Mouse (Mus musculus): ENCODE data around the gene Pcif1. TPM values are rescaled to one million over a fixed set of nuclear protein-coding genes. Genes with fewer than 3 reads are reported as not detected.
"Not testable (repeated sequence)": the region's sequence is repeated elsewhere in the genome, so short reads cannot be mapped to it uniquely, and the experiment has no call there.

The Pcif1 gene
- polyA plus RNA-seq, 1 experiment from 2014 or later: 75.3 TPM

DNA sequence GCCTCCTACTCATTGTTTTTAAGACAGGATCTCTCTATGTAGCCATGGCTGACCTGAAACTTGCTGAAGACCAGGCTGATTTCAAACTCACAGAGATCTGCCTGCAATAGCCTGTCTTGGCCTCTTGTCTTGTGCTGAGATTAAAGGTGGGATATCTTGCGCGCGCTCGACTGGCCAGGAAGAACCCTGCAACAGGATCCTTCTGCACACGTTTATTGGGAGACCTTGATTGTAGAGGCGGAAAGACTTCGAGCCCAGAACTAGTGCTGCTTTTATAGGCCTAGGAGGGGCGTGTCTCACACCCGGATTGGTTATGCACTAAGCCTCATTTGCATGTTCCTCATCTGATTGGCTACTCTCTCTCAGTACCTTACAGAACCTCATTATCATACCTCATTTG lies 15.7 kb upstream of the Pcif1 start:
- ATAC-seq (ENCODE audit: low read depth); H3K4me2 ChIP-seq (ENCODE audit: low read depth, low read length); H3K36me3 ChIP-seq (ENCODE audit: control insufficient read depth, insufficient read depth, low read length); H3K4me3 ChIP-seq (ENCODE audit: low read length); H3K9ac ChIP-seq (ENCODE audit: low read length); H3K27me3 ChIP-seq (ENCODE audit: control insufficient read depth, insufficient read depth, low read depth, low read length); H3K9me3 ChIP-seq (ENCODE audit: control insufficient read depth, low read length): not testable (repeated sequence)
- Histone ChIP-seq H3K27ac (ENCODE audit: low read length) (peak overlapping the region; percentile 97), H3K4me1 (replicated peaks; ENCODE audit: control insufficient read depth, insufficient read depth, low read length) (peaks cover 36% of the 10 kb centered on the region)
- 94% methylated on average over 8 of the region's 9 CpGs for WGBS

GRCm38 (mm10) chr2:164864593-164864992 lies 14.5 kb upstream of the Pcif1 start:
- Histone ChIP-seq H3K9ac (ENCODE audit: low read length) (no peak overlapping the region), H3K36me3 (ENCODE audit: control insufficient read depth, insufficient read depth, low read length) (no peaks in the 10 kb centered on the region), H3K27ac (ENCODE audit: low read length) (no peak overlapping the region), H3K4me1 (replicated peaks; ENCODE audit: control insufficient read depth, insufficient read depth, low read length) (peaks cover 32% of the 10 kb centered on the region), H3K4me3 (ENCODE audit: low read length) (no peak overlapping the region), H3K4me2 (ENCODE audit: low read depth, low read length) (no peak overlapping the region), H3K9me3 (ENCODE audit: control insufficient read depth, low read length) (peaks cover 7% of the 10 kb centered on the region), H3K27me3 (ENCODE audit: control insufficient read depth, insufficient read depth, low read depth, low read length) (no peaks in the 10 kb centered on the region)
- ATAC-seq (ENCODE audit: low read depth): no peak
- 57% methylated on average over 4 of the region's 4 CpGs for WGBS

- Histone ChIP-seq H3K9me3 (ENCODE audit: control insufficient read depth, low read length) (peaks cover 7% of the 10 kb centered on the region), H3K9ac (ENCODE audit: low read length) (no peak overlapping the region), H3K4me2 (ENCODE audit: low read depth, low read length) (no peak overlapping the region), H3K4me3 (ENCODE audit: low read length) (no peak overlapping the region), H3K27me3 (ENCODE audit: control insufficient read depth, insufficient read depth, low read depth, low read length) (no peaks in the 10 kb centered on the region), H3K36me3 (ENCODE audit: control insufficient read depth, insufficient read depth, low read length) (no peaks in the 10 kb centered on the region), H3K4me1 (replicated peaks; ENCODE audit: control insufficient read depth, insufficient read depth, low read length) (peaks cover 13% of the 10 kb centered on the region), H3K27ac (ENCODE audit: low read length) (peak overlapping the region; percentile 89)
- WGBS: 27% methylated on average over 16 of the region's 16 CpGs
- peak; percentile 76 for ATAC-seq (ENCODE audit: low read depth)
Observed at GRCm38 (mm10) chr2:164866741-164867551, 12.2 kb upstream of the Pcif1 start.

DNA sequence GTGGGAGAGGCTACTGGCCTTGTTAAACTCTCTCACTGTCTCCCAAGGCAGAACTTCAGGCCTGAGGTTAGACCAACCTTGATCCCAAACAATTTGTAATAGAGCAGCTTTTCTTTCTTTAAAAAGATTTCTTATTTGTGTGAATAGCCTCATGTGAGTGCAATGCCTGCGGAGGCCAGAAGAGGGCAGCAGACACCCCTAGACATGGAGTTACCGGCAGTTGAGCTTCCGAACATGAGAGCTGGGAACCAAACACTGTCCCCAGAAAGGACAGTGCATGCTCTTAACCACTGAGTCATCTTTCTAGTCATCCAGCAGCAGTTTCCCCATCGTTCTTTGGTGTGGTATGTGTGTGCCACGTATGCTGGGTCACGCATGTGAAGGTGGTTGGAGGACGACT lies 11.5 kb upstream of the Pcif1 start:
- Histone ChIP-seq H3K27me3 (ENCODE audit: control insufficient read depth, insufficient read depth, low read depth, low read length) (no peaks in the 10 kb centered on the region), H3K4me3 (ENCODE audit: low read length) (no peak overlapping the region), H3K9me3 (ENCODE audit: control insufficient read depth, low read length) (peaks cover 7% of the 10 kb centered on the region), H3K4me2 (ENCODE audit: low read depth, low read length) (no peak overlapping the region), H3K4me1 (replicated peaks; ENCODE audit: control insufficient read depth, insufficient read depth, low read length) (peaks cover 7% of the 10 kb centered on the region), H3K36me3 (ENCODE audit: control insufficient read depth, insufficient read depth, low read length) (no peaks in the 10 kb centered on the region), H3K27ac (ENCODE audit: low read length) (peak overlapping the region; percentile 89), H3K9ac (ENCODE audit: low read length) (no peak overlapping the region)
- WGBS: 89% methylated on average over 7 of the region's 7 CpGs
- no peak for ATAC-seq (ENCODE audit: low read depth)

- WGBS: 32% methylated on average over 7 of the region's 7 CpGs
- H3K4me1 ChIP-seq (replicated peaks; ENCODE audit: control insufficient read depth, insufficient read depth, low read length): peaks cover 3% of the 10 kb centered on the region; the same call in 1 of the 2 replicates
- no peak overlapping the region for H3K9ac ChIP-seq (ENCODE audit: low read length)
- no peak overlapping the region for H3K4me3 ChIP-seq (ENCODE audit: low read length)
- H3K36me3 ChIP-seq (ENCODE audit: control insufficient read depth, insufficient read depth, low read length): no peaks in the 10 kb centered on the region
- H3K27me3 ChIP-seq (ENCODE audit: control insufficient read depth, insufficient read depth, low read depth, low read length): no peaks in the 10 kb centered on the region
- ATAC-seq (ENCODE audit: low read depth): peak; percentile 47
- no peak overlapping the region for H3K4me2 ChIP-seq (ENCODE audit: low read depth, low read length)
- H3K9me3 ChIP-seq (ENCODE audit: control insufficient read depth, low read length): peaks cover 7% of the 10 kb centered on the region
- peak overlapping the region; percentile 89; the same call in 1 of the 2 replicates for H3K27ac ChIP-seq (ENCODE audit: low read length)
Observed at GRCm38 (mm10) chr2:164868491-164868890, 10.6 kb upstream of the Pcif1 start.

DNA sequence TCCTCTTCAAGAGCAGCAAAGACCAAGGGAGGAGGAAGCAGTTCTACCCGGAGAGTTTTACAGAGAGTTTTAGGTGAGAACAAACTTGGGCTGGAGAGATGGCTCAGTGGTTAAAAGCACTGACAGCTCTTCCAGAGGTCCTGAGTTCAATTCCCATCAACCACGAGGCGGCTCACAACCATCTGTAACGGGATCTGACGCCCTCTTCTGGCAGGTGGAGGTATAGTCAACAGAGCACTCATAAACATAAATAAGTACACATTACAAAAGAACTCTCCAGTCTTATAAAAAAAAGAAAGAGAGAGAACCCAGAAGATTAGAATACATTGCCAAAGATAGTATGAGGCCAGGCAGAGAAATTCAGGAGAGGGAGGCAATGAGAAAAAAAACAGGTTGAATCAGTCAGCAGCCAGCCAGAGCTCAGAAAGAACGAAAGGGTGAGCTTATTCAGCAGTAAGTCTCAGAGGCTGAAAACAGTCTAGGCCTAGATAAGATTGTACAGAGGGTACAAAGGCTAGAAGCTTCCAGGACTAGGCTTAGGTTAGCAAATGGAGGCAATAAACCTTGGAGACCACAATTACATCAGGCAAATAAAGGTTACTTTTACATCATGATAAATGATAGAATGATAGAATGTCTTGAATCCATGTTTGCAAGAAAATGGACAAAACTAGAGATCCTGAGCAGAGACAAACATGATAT lies 7.4 kb upstream of the Pcif1 start:
- H3K27ac ChIP-seq (ENCODE audit: low read length): no peak overlapping the region
- H3K4me2 ChIP-seq (ENCODE audit: low read depth, low read length): no peak overlapping the region
- H3K36me3 ChIP-seq (ENCODE audit: control insufficient read depth, insufficient read depth, low read length): no peaks in the 10 kb centered on the region
- no peaks in the 10 kb centered on the region for H3K27me3 ChIP-seq (ENCODE audit: control insufficient read depth, insufficient read depth, low read depth, low read length)
- peaks cover 15% of the 10 kb centered on the region for H3K4me1 ChIP-seq (replicated peaks; ENCODE audit: control insufficient read depth, insufficient read depth, low read length)
- H3K9me3 ChIP-seq (ENCODE audit: control insufficient read depth, low read length): peaks cover 7% of the 10 kb centered on the region
- no peak for ATAC-seq (ENCODE audit: low read depth)
- no peak overlapping the region for H3K9ac ChIP-seq (ENCODE audit: low read length)
- WGBS: 48% methylated on average over 6 of the region's 6 CpGs
- H3K4me3 ChIP-seq (ENCODE audit: low read length): no peak overlapping the region

- no peak overlapping the region for H3K4me3 ChIP-seq (ENCODE audit: low read length)
- H3K4me1 ChIP-seq (replicated peaks; ENCODE audit: control insufficient read depth, insufficient read depth, low read length): peaks cover 16% of the 10 kb centered on the region
- H3K9ac ChIP-seq (ENCODE audit: low read length): 0 out of 2 replicates have a peak overlapping the region, but pooled peaks have one; percentile 2
- H3K4me2 ChIP-seq (ENCODE audit: low read depth, low read length): no peak overlapping the region
- 30% methylated on average over 3 of the region's 3 CpGs for WGBS
- no peak for ATAC-seq (ENCODE audit: low read depth)
- no peaks in the 10 kb centered on the region for H3K27me3 ChIP-seq (ENCODE audit: control insufficient read depth, insufficient read depth, low read depth, low read length)
- no peaks in the 10 kb centered on the region for H3K36me3 ChIP-seq (ENCODE audit: control insufficient read depth, insufficient read depth, low read length)
- no peaks in the 10 kb centered on the region for H3K9me3 ChIP-seq (ENCODE audit: control insufficient read depth, low read length)
- H3K27ac ChIP-seq (ENCODE audit: low read length): peak overlapping the region; percentile 86
Observed at GRCm38 (mm10) chr2:164873621-164874020, 5.5 kb upstream of the Pcif1 start.

DNA sequence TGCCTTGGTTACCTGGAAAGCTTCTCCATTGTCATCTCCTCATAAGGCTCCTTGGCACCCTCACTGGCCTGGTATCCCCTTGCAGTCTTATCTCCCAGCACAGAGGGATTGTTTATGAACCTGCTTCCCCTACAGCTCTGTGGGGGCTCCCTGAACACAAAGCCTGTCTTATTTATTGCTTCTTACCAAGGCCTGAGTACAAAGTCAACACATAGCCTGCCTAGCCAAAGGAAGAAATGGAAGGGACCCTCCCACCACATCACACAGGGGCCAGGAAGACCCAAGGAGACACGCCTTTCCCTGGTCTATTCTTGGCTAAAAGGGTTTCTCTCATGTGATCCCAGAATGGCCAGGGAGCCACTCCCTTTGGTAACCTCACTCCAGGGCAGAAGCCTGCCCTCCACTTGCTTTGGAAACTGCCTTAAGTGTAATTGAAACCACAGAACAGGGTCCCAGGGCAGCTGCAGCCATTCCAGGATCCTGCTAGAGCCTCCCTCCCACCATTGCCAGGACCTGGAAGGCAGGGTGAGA lies 4.8 kb upstream of the Pcif1 start:
- Histone ChIP-seq H3K27ac (ENCODE audit: low read length) (peak overlapping the region; percentile 86), H3K9ac (ENCODE audit: low read length) (peak overlapping the region; percentile 15; the same call in 1 of the 2 replicates), H3K27me3 (ENCODE audit: control insufficient read depth, insufficient read depth, low read depth, low read length) (no peaks in the 10 kb centered on the region), H3K36me3 (ENCODE audit: control insufficient read depth, insufficient read depth, low read length) (no peaks in the 10 kb centered on the region), H3K4me2 (ENCODE audit: low read depth, low read length) (no peak overlapping the region), H3K4me1 (replicated peaks; ENCODE audit: control insufficient read depth, insufficient read depth, low read length) (peaks cover 16% of the 10 kb centered on the region), H3K4me3 (ENCODE audit: low read length) (no peak overlapping the region), H3K9me3 (ENCODE audit: control insufficient read depth, low read length) (no peaks in the 10 kb centered on the region)
- peak; percentile 61 for ATAC-seq (ENCODE audit: low read depth)
- 20% methylated on average over 1 of the region's 1 CpGs for WGBS

DNA sequence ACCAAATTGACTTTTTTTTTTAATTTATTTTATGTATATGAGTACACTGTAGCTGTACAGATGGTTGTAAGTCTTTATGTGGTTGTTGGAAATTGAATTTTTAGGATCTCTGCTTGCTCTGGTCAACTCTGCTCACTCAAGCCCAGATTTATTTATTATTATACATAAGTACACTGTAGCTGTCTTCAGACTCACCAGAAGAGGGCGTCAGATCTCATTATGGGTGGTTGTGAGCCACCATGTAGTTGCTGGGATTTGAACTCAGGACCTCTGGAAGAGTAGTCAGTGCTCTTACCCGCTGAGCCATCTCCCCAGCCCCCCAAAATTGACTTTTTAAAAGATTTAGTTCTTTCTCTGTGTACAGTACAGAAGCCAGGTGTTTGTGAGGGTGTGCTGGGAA lies 3.5 kb upstream of the Pcif1 start:
- H3K9me3 ChIP-seq (ENCODE audit: control insufficient read depth, low read length); H3K36me3 ChIP-seq (ENCODE audit: control insufficient read depth, insufficient read depth, low read length); H3K4me3 ChIP-seq (ENCODE audit: low read length); H3K27me3 ChIP-seq (ENCODE audit: control insufficient read depth, insufficient read depth, low read depth, low read length); H3K9ac ChIP-seq (ENCODE audit: low read length); H3K4me2 ChIP-seq (ENCODE audit: low read depth, low read length); ATAC-seq (ENCODE audit: low read depth); H3K27ac ChIP-seq (ENCODE audit: low read length): not testable (repeated sequence)
- H3K4me1 ChIP-seq (replicated peaks; ENCODE audit: control insufficient read depth, insufficient read depth, low read length): peaks cover 21% of the 10 kb centered on the region
- 53% methylated on average over 2 of the region's 2 CpGs for WGBS

All from lung, embryonic 16.5 days (tissue).